Mouse (Mus musculus): ENCODE data around the gene Gorasp1. TPM values are rescaled to one million over a fixed set of nuclear protein-coding genes. Genes with fewer than 3 reads are reported as not detected.
A peak's percentile ranks its signal among the peaks of the same experiment; 100 is the strongest.

The Gorasp1 gene
- polyA plus RNA-seq (2016; fragmentation: Nextera tagmentation; extraction: Ambion mirVana): 27.9 and 29.2 TPM in 2 replicates

- peak; percentile 97 for DNase-seq (ENCODE audit: low spot score)
- Histone ChIP-seq H3K27me3 (replicated peaks; ENCODE audit: low read depth, poor library complexity, severe bottlenecking) (no peaks in the 10 kb centered on the region), H3K4me3 (peak within 1 kb of the TSS; percentile 73), H3K9me3 (no peaks in the 10 kb centered on the region), H3K4me1 (peaks cover 46% of the 10 kb centered on the region), H3K36me3 (replicated peaks) (peaks cover 11% of the 10 kb centered on the region), H3K27ac (replicated peaks) (peak within 1 kb of the TSS; percentile 90)
- WGBS: 2% methylated on average over 40 of the region's 40 CpGs
Measured at GRCm38 (mm10) chr9:119937005-119937773, at the start of gene Gorasp1, which contains the start of gene Ttc21a. TSS of gene Gorasp1 (minus strand) at chr9:119937565. TSS of gene Ttc21a (plus strand) at chr9:119937606.

GRCm38 (mm10) chr9:119985881-119986574 is 48.7 kb upstream of the Gorasp1 start:
- 72% methylated on average over 10 of the region's 10 CpGs for WGBS
- H3K4me3 ChIP-seq: no peak overlapping the region
- DNase-seq (ENCODE audit: low spot score): no peak

GRCm38 (mm10) chr9:119984536-119985011 is 47.2 kb upstream of the Gorasp1 start, which contains the start of gene Csrnp1:
TSS of gene Csrnp1 (minus strand) at chr9:119984658.
- Histone ChIP-seq H3K27ac (replicated peaks) (peak within 1 kb of the TSS; percentile 93), H3K4me1 (peaks cover 69% of the 10 kb centered on the region), H3K4me3 (peak within 1 kb of the TSS; percentile 78), H3K9me3 (no peaks in the 10 kb centered on the region), H3K27me3 (replicated peaks; ENCODE audit: low read depth, poor library complexity, severe bottlenecking) (no peaks in the 10 kb centered on the region), H3K36me3 (replicated peaks) (no peaks in the 10 kb centered on the region)
- WGBS: 3% methylated on average over 14 of the region's 14 CpGs
- peak; percentile 64 for DNase-seq (ENCODE audit: low spot score)

More at GRCm38 (mm10) chr9:119985881-119986574, 48.7 kb upstream of the Gorasp1 start:
- Histone ChIP-seq H3K36me3 (replicated peaks) (no peaks in the 10 kb centered on the region), H3K27me3 (replicated peaks; ENCODE audit: low read depth, poor library complexity, severe bottlenecking) (no peaks in the 10 kb centered on the region), H3K9me3 (no peaks in the 10 kb centered on the region), H3K27ac (replicated peaks) (0 out of 2 replicates have a peak overlapping the region, but pooled peaks have one; percentile 51), H3K4me1 (peaks cover 55% of the 10 kb centered on the region)

GRCm38 (mm10) chr9:119983585-119984535 is 46.5 kb upstream of the Gorasp1 start:
- WGBS: under 1% methylated on average over 79 of the region's 79 CpGs
- H3K9me3 ChIP-seq: no peaks in the 10 kb centered on the region
- no peaks in the 10 kb centered on the region for H3K36me3 ChIP-seq (replicated peaks)
- H3K4me3 ChIP-seq: peak overlapping the region; percentile 78
- peak; percentile 90 for DNase-seq (ENCODE audit: low spot score)
- no peaks in the 10 kb centered on the region for H3K27me3 ChIP-seq (replicated peaks; ENCODE audit: low read depth, poor library complexity, severe bottlenecking)
- peak overlapping the region; percentile 93 for H3K27ac ChIP-seq (replicated peaks)
- H3K4me1 ChIP-seq: peaks cover 76% of the 10 kb centered on the region

GRCm38 (mm10) chr9:119982956-119983551 is 45.7 kb upstream of the Gorasp1 start:
- no peaks in the 10 kb centered on the region for H3K36me3 ChIP-seq (replicated peaks)
- WGBS: under 1% methylated on average over 48 of the region's 48 CpGs
- peak overlapping the region; percentile 78 for H3K4me3 ChIP-seq
- no peaks in the 10 kb centered on the region for H3K27me3 ChIP-seq (replicated peaks; ENCODE audit: low read depth, poor library complexity, severe bottlenecking)
- peaks cover 84% of the 10 kb centered on the region for H3K4me1 ChIP-seq
- H3K9me3 ChIP-seq: no peaks in the 10 kb centered on the region
- peak overlapping the region; percentile 93 for H3K27ac ChIP-seq (replicated peaks)
- peak; percentile 47 for DNase-seq (ENCODE audit: low spot score)

GRCm38 (mm10) chr9:119982241-119982811 is 45.0 kb upstream of the Gorasp1 start:
- peaks cover 92% of the 10 kb centered on the region for H3K4me1 ChIP-seq
- WGBS: 1% methylated on average over 11 of the region's 11 CpGs
- H3K27ac ChIP-seq (replicated peaks): peak overlapping the region; percentile 93
- peak; percentile 71 for DNase-seq (ENCODE audit: low spot score)
- H3K36me3 ChIP-seq (replicated peaks): no peaks in the 10 kb centered on the region
- H3K27me3 ChIP-seq (replicated peaks; ENCODE audit: low read depth, poor library complexity, severe bottlenecking): no peaks in the 10 kb centered on the region
- H3K9me3 ChIP-seq: no peaks in the 10 kb centered on the region
- peak overlapping the region; percentile 78 for H3K4me3 ChIP-seq

GRCm38 (mm10) chr9:119981183-119982179 is 44.1 kb upstream of the Gorasp1 start:
- 0 out of 2 replicates have a peak, but pooled peaks cover 5% of the 10 kb centered on the region for H3K36me3 ChIP-seq (replicated peaks)
- H3K4me3 ChIP-seq: peak overlapping the region; percentile 78
- no peaks in the 10 kb centered on the region for H3K9me3 ChIP-seq
- peaks cover 94% of the 10 kb centered on the region for H3K4me1 ChIP-seq
- peak overlapping the region; percentile 93 for H3K27ac ChIP-seq (replicated peaks)
- DNase-seq (ENCODE audit: low spot score): peak; percentile 84
- H3K27me3 ChIP-seq (replicated peaks; ENCODE audit: low read depth, poor library complexity, severe bottlenecking): no peaks in the 10 kb centered on the region
- under 1% methylated on average over 16 of the region's 16 CpGs for WGBS

- Histone ChIP-seq H3K9me3 (no peaks in the 10 kb centered on the region), H3K27me3 (replicated peaks; ENCODE audit: low read depth, poor library complexity, severe bottlenecking) (no peaks in the 10 kb centered on the region), H3K4me1 (peaks cover 89% of the 10 kb centered on the region), H3K4me3 (peak overlapping the region; percentile 78), H3K36me3 (replicated peaks) (peaks cover 6% of the 10 kb centered on the region; the same call in 1 of the 2 replicates), H3K27ac (replicated peaks) (peak overlapping the region; percentile 93)
- WGBS: 5% methylated on average over 4 of the region's 4 CpGs
- peak; percentile 58 for DNase-seq (ENCODE audit: low spot score)
Measured at GRCm38 (mm10) chr9:119980770-119981182, 43.4 kb upstream of the Gorasp1 start.

- Histone ChIP-seq H3K4me1 (peaks cover 84% of the 10 kb centered on the region), H3K36me3 (replicated peaks) (peaks cover 13% of the 10 kb centered on the region), H3K9me3 (no peaks in the 10 kb centered on the region), H3K27me3 (replicated peaks; ENCODE audit: low read depth, poor library complexity, severe bottlenecking) (no peaks in the 10 kb centered on the region), H3K4me3 (0 out of 2 replicates have a peak overlapping the region, but pooled peaks have one; percentile 11), H3K27ac (replicated peaks) (peak overlapping the region; percentile 48; the same call in 1 of the 2 replicates)
- no peak for DNase-seq (ENCODE audit: low spot score)
- 48% methylated on average over 2 of the region's 2 CpGs for WGBS
Measured at GRCm38 (mm10) chr9:119979749-119980148, 42.4 kb upstream of the Gorasp1 start.

- H3K9me3 ChIP-seq: no peaks in the 10 kb centered on the region
- no peak for DNase-seq (ENCODE audit: low spot score)
- no peak overlapping the region for H3K4me3 ChIP-seq
- peaks cover 76% of the 10 kb centered on the region for H3K4me1 ChIP-seq
- 84% methylated on average over 6 of the region's 6 CpGs for WGBS
- peak overlapping the region; percentile 63; the same call in 1 of the 2 replicates for H3K27ac ChIP-seq (replicated peaks)
- no peaks in the 10 kb centered on the region for H3K27me3 ChIP-seq (replicated peaks; ENCODE audit: low read depth, poor library complexity, severe bottlenecking)
- peaks cover 21% of the 10 kb centered on the region for H3K36me3 ChIP-seq (replicated peaks)
Measured at GRCm38 (mm10) chr9:119978811-119979441, 41.6 kb upstream of the Gorasp1 start.
